Mouse (Mus musculus): ENCODE measurements at regions not wholly inside any gene's neighbourhood (a gene's known extent, or its start where the extent isn't known, plus 50 kb on each side); places are given as distances from the start of the nearest gene placed in this dataset.

DNA sequence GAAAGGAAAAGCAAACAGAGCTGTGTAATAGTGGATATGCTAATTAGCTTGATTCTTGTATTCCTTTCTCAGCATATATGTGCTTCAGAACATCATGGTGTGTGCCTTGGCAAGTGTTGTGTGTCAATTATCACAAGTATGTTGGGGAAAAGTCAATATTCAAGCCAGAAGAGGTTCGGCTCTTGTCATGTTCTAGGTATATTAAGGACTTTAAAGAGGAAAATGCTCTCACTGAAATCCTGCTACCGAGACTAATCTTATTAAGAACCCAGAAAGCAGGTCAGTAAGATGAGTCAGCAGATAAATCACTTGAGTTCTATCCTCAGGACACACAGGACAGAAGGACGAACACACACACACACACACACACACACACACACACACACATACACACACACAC is 148.6 kb downstream of the Snx19 start:
- Histone ChIP-seq H3K27ac (ENCODE audit: low read length) (no peak overlapping the region), H3K4me1 (ENCODE audit: control insufficient read depth, insufficient read depth, low read length) (peaks cover 4% of the 10 kb centered on the region; the same call in 1 of the 2 replicates), H3K9me3 (ENCODE audit: control insufficient read depth, low read depth, low read length) (no peaks in the 10 kb centered on the region), H3K4me2 (replicated peaks; ENCODE audit: low read depth, low read length) (no peak overlapping the region), H3K9ac (replicated peaks; ENCODE audit: low read depth, low read length) (no peak overlapping the region), H3K27me3 (ENCODE audit: control insufficient read depth, insufficient read depth, low read length) (no peaks in the 10 kb centered on the region), H3K36me3 (ENCODE audit: control insufficient read depth, insufficient read depth, low read length) (no peaks in the 10 kb centered on the region), H3K4me3 (ENCODE audit: low read depth, low read length) (no peak overlapping the region)
- 72% methylated on average over 3 of the region's 3 CpGs for WGBS
- no peak for ATAC-seq (ENCODE audit: insufficient number of reproducible peaks, insufficient read depth, low FRiP score, low read depth)

GRCm38 (mm10) chr9:30573294-30573693 is 146.4 kb downstream of the Snx19 start:
- Histone ChIP-seq H3K9me3 (ENCODE audit: control insufficient read depth, low read depth, low read length) (no peaks in the 10 kb centered on the region), H3K9ac (replicated peaks; ENCODE audit: low read depth, low read length) (no peak overlapping the region), H3K4me1 (ENCODE audit: control insufficient read depth, insufficient read depth, low read length) (peaks cover 4% of the 10 kb centered on the region; the same call in 1 of the 2 replicates), H3K36me3 (ENCODE audit: control insufficient read depth, insufficient read depth, low read length) (no peaks in the 10 kb centered on the region), H3K27me3 (ENCODE audit: control insufficient read depth, insufficient read depth, low read length) (no peaks in the 10 kb centered on the region), H3K27ac (ENCODE audit: low read length) (no peak overlapping the region), H3K4me3 (ENCODE audit: low read depth, low read length) (no peak overlapping the region), H3K4me2 (replicated peaks; ENCODE audit: low read depth, low read length) (no peak overlapping the region)
- no peak for ATAC-seq (ENCODE audit: insufficient number of reproducible peaks, insufficient read depth, low FRiP score, low read depth)
- 34% methylated on average over 1 of the region's 1 CpGs for WGBS

DNA sequence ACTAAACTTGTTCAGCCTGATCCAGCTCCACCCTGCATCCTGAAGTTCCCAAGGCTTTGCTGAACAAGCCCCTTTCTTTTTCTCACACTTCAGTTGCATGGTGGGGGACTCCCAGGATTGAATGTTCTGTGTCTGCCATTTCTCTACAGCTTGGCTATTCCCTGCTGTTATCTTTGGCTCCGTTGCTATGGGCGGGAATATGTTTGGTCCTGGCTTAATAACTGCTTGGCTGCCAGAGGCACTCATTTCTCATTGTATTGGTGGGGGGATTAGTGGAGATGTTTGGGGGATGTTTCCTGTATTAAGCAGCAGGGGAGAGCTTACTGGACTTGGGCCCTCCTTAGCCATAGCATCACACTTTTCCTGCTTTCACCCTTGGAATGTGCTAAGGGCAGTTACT is 144.1 kb downstream of the Snx19 start:
- H3K36me3 ChIP-seq (ENCODE audit: control insufficient read depth, insufficient read depth, low read length), result no peaks in the 10 kb centered on the region
- peaks cover 4% of the 10 kb centered on the region; the same call in 1 of the 2 replicates for H3K4me1 ChIP-seq (ENCODE audit: control insufficient read depth, insufficient read depth, low read length)
- no peak overlapping the region for H3K4me2 ChIP-seq (replicated peaks; ENCODE audit: low read depth, low read length)
- peak; percentile 56 for ATAC-seq (ENCODE audit: insufficient number of reproducible peaks, insufficient read depth, low FRiP score, low read depth)
- no peaks in the 10 kb centered on the region; the same call in 1 of the 2 replicates for H3K9me3 ChIP-seq (ENCODE audit: control insufficient read depth, low read depth, low read length)
- WGBS, result 21% methylated on average over 2 of the region's 2 CpGs
- H3K4me3 ChIP-seq (ENCODE audit: low read depth, low read length), result no peak overlapping the region
- H3K27me3 ChIP-seq (ENCODE audit: control insufficient read depth, insufficient read depth, low read length), result no peaks in the 10 kb centered on the region
- H3K27ac ChIP-seq (ENCODE audit: low read length), result no peak overlapping the region; the same call in 1 of the 2 replicates
- no peak overlapping the region for H3K9ac ChIP-seq (replicated peaks; ENCODE audit: low read depth, low read length)

DNA sequence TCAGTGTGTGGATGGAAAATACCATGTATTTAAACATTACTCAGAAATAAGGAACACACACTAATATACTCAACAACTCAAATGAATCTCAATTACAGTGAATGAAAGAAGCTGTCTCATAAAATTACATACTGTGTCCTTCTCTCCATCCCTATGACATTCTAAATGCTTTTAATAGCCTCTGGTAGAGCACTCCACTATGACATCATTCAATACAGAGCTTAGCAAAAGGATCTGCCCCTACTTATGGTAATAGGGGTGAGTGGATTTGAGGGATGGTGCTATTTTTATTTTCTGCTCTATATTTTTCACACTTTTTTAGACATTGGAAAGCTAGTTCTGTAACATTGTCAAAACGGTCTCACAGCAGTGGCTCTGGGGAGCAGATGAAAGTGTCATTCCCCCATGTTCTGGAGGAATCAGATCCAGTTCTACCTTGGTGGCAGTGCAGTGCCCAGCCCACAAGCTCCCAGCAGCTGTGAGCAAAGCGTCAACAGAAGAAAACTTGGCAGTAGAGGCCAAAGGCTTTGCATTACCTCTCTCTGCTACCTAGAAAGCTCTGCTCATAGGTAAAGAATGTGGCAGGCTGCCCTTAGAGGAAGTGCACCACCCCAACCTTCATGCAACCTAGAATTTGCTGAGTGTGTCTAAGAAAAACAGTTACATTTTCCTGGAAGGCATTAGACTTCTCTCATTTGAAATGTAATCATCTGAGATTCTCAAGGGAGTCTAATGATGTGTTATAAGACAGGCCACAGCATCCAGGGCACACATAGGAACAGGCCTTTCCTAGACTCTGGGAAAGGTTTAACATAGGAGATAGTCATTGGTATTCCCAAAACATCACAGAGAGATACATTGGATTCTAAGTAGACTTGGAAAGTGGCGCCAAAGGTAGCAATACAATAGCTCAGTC is 138.1 kb downstream of the Snx19 start:
- 79% methylated on average over 3 of the region's 3 CpGs for WGBS
- H3K9me3 ChIP-seq (ENCODE audit: control insufficient read depth, low read depth, low read length), result no peaks in the 10 kb centered on the region; the same call in 1 of the 2 replicates
- no peaks in the 10 kb centered on the region for H3K36me3 ChIP-seq (ENCODE audit: control insufficient read depth, insufficient read depth, low read length)
- H3K4me1 ChIP-seq (ENCODE audit: control insufficient read depth, insufficient read depth, low read length), result no peaks in the 10 kb centered on the region
- no peak overlapping the region for H3K9ac ChIP-seq (replicated peaks; ENCODE audit: low read depth, low read length)
- no peak overlapping the region for H3K4me2 ChIP-seq (replicated peaks; ENCODE audit: low read depth, low read length)
- no peak for ATAC-seq (ENCODE audit: insufficient number of reproducible peaks, insufficient read depth, low FRiP score, low read depth)
- H3K27ac ChIP-seq (ENCODE audit: low read length), result no peak overlapping the region
- no peaks in the 10 kb centered on the region for H3K27me3 ChIP-seq (ENCODE audit: control insufficient read depth, insufficient read depth, low read length)
- H3K4me3 ChIP-seq (ENCODE audit: low read depth, low read length), result no peak overlapping the region

DNA sequence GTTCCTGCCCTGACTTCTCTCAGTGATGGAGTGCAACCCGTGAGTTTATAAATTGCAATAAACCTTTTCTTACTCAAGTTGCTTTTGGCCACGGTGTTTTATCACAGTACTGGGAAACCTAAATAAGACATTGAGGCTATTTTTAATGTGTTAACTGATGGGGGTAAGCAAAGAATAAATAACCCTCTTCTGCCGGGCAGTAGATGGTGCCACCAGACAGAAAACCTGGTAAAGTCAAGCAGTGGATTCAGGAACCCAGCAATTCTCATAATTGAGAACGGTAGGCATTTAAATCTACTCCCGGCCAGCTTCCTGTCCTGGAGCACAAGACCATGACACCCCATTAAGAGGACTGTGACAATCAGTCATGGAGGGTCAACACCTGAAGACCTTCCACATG is 136.5 kb downstream of the Snx19 start:
- Histone ChIP-seq H3K4me2 (replicated peaks; ENCODE audit: low read depth, low read length) (no peak overlapping the region), H3K4me1 (ENCODE audit: control insufficient read depth, insufficient read depth, low read length) (no peaks in the 10 kb centered on the region), H3K36me3 (ENCODE audit: control insufficient read depth, insufficient read depth, low read length) (no peaks in the 10 kb centered on the region), H3K4me3 (ENCODE audit: low read depth, low read length) (no peak overlapping the region), H3K27me3 (ENCODE audit: control insufficient read depth, insufficient read depth, low read length) (no peaks in the 10 kb centered on the region), H3K9ac (replicated peaks; ENCODE audit: low read depth, low read length) (no peak overlapping the region), H3K9me3 (ENCODE audit: control insufficient read depth, low read depth, low read length) (no peaks in the 10 kb centered on the region; the same call in 1 of the 2 replicates), H3K27ac (ENCODE audit: low read length) (no peak overlapping the region)
- no peak for ATAC-seq (ENCODE audit: insufficient number of reproducible peaks, insufficient read depth, low FRiP score, low read depth)
- WGBS, result 78% methylated on average over 5 of the region's 5 CpGs

DNA sequence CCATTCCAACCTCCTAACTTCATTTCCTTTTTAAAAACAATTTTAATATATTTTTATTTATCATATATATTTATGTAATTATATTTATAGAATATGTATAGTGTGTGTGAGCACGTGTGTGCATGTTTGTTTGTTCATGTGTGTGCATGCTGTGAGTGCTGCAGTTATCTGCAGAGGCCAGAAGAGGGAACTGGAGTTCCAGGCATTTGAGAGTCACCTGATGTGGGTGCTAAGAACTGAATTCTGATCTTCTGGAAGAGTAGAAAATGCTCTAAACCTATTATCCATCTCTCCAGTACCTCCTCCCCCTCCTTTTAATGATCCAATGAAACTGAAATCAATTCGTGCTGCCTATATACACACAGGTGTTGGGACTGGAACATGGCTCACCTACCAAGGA is 128.0 kb downstream of the Snx19 start:
- Histone ChIP-seq H3K9ac (replicated peaks; ENCODE audit: low read depth, low read length) (no peak overlapping the region), H3K27ac (ENCODE audit: low read length) (no peak overlapping the region), H3K4me1 (ENCODE audit: control insufficient read depth, insufficient read depth, low read length) (no peaks in the 10 kb centered on the region), H3K9me3 (ENCODE audit: control insufficient read depth, low read depth, low read length) (no peaks in the 10 kb centered on the region), H3K4me2 (replicated peaks; ENCODE audit: low read depth, low read length) (no peak overlapping the region), H3K27me3 (ENCODE audit: control insufficient read depth, insufficient read depth, low read length) (no peaks in the 10 kb centered on the region), H3K4me3 (ENCODE audit: low read depth, low read length) (no peak overlapping the region), H3K36me3 (ENCODE audit: control insufficient read depth, insufficient read depth, low read length) (no peaks in the 10 kb centered on the region)
- 87% methylated on average over 2 of the region's 2 CpGs for WGBS
- ATAC-seq (ENCODE audit: insufficient number of reproducible peaks, insufficient read depth, low FRiP score, low read depth), result no peak

GRCm38 (mm10) chr9:30552721-30553120 is 125.8 kb downstream of the Snx19 start:
- Histone ChIP-seq H3K4me1 (ENCODE audit: control insufficient read depth, insufficient read depth, low read length) (no peaks in the 10 kb centered on the region), H3K9ac (replicated peaks; ENCODE audit: low read depth, low read length) (no peak overlapping the region), H3K27me3 (ENCODE audit: control insufficient read depth, insufficient read depth, low read length) (no peaks in the 10 kb centered on the region), H3K4me3 (ENCODE audit: low read depth, low read length) (no peak overlapping the region), H3K27ac (ENCODE audit: low read length) (no peak overlapping the region), H3K4me2 (replicated peaks; ENCODE audit: low read depth, low read length) (no peak overlapping the region), H3K36me3 (ENCODE audit: control insufficient read depth, insufficient read depth, low read length) (no peaks in the 10 kb centered on the region), H3K9me3 (ENCODE audit: control insufficient read depth, low read depth, low read length) (no peaks in the 10 kb centered on the region)
- WGBS, result 89% methylated on average over 8 of the region's 8 CpGs
- ATAC-seq (ENCODE audit: insufficient number of reproducible peaks, insufficient read depth, low FRiP score, low read depth), result no peak

GRCm38 (mm10) chr9:30549892-30550515 is 123.1 kb downstream of the Snx19 start:
- no peak overlapping the region for H3K4me3 ChIP-seq (ENCODE audit: low read depth, low read length)
- no peak overlapping the region for H3K4me2 ChIP-seq (replicated peaks; ENCODE audit: low read depth, low read length)
- no peaks in the 10 kb centered on the region for H3K9me3 ChIP-seq (ENCODE audit: control insufficient read depth, low read depth, low read length)
- H3K27ac ChIP-seq (ENCODE audit: low read length), result no peak overlapping the region
- no peaks in the 10 kb centered on the region for H3K4me1 ChIP-seq (ENCODE audit: control insufficient read depth, insufficient read depth, low read length)
- WGBS, result 83% methylated on average over 5 of the region's 5 CpGs
- no peak for ATAC-seq (ENCODE audit: insufficient number of reproducible peaks, insufficient read depth, low FRiP score, low read depth)
- H3K27me3 ChIP-seq (ENCODE audit: control insufficient read depth, insufficient read depth, low read length), result no peaks in the 10 kb centered on the region
- no peak overlapping the region for H3K9ac ChIP-seq (replicated peaks; ENCODE audit: low read depth, low read length)
- H3K36me3 ChIP-seq (ENCODE audit: control insufficient read depth, insufficient read depth, low read length), result no peaks in the 10 kb centered on the region

All from stomach, embryonic 14.5 days (tissue).